Mouse (Mus musculus): Measurements from ENCODE around the gene Zfp85. TPM values are rescaled to one million over a fixed set of nuclear protein-coding genes. Genes with fewer than 3 reads are reported as not detected.
"Not testable (repeated sequence)": the region's sequence is repeated elsewhere in the genome, so short reads cannot be mapped to it uniquely, and the experiment has no call there.

The Zfp85 gene
- 10.5 and 11.1 TPM in 2 replicates for polyA plus RNA-seq (2014; fragmentation: Nextera tagmentation; extraction: Ambion mirVana)

DNA sequence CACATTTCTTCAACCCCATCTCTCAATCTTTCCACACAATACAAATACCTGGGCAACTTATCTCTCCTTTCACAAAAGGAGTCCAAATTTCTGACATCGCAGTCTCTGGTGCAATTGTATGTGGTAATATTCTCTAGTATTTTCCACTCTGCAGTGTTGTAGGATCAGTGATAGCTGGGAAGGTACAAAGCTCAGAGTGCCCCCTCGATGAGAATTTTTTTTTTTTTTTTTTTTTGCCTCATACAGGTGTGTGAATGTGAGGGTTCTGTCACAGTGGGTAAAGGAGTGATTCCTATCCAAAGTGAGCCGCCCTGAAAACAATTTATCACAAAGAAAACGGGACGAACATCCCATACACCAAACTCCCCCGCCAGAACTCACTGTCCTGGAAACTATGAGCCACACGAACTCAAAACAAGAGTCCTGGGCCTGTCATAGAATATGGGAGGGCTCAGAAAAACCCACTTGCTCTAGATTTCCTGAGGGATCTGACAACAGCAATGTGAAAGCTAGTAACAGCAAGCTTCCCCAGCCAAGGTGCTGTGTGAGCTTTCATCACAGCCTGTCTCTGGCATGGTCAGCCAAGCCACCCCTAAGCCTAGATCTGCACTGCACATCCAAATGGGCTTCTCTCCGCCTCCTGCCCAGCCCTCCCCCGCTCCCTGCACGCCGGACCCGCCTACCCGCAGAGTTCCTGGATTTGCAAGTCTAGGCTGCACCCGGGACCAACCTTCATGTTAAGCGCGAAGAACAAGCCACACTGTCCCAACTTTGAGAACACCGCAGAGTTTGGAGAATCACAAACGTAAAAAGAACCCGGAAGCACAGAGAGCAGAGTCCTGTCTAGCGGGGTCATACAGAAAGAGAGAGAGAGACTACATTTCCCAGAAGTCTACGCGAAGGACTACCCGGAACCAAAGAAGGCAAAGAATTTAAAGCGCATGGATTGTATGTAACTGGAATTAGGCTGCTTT, at the start of gene Zfp85:
Zfp85 (minus strand) TSS at position 896 of the 974 bp plus-strand sequence.
- H3K27ac ChIP-seq (replicated peaks; ENCODE audit: low read depth, low read length): 0 out of 2 replicates have a peak within 1 kb of the TSS, but pooled peaks have one; percentile 49

DNA sequence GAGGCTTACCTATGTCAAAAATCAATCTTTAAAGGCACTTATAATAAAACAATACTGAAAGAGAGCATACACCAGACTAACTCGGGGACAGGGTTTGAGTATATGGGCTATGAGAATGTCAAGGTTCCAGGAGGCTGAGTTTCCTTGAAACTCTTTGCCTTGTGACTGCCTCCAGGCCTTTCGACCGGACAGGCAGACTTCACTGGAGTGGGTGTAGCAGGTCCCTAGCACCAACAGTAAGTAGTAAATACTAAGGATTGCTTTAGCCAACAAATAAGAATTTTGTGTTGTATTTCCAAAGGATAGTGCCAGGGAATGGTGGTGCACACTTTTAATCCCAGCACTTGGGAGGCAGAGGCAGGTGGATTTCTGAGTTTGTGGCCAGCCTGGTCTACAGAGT, 44.1 kb upstream of the Zfp85 start:
- not testable (repeated sequence) for H3K4me1 ChIP-seq (ENCODE audit: control insufficient read depth, insufficient read depth, low read length); H3K27ac ChIP-seq (replicated peaks; ENCODE audit: low read depth, low read length); DNase-seq; H3K36me3 ChIP-seq (ENCODE audit: control insufficient read depth, insufficient read depth, low read length); ATAC-seq (ENCODE audit: low FRiP score, low TSS enrichment); H3K9ac ChIP-seq (replicated peaks; ENCODE audit: low read length); H3K4me3 ChIP-seq (replicated peaks; ENCODE audit: low read depth, low read length); H3K4me2 ChIP-seq (ENCODE audit: low read length); H3K27me3 ChIP-seq (ENCODE audit: control insufficient read depth, insufficient read depth, low read length); H3K9me3 ChIP-seq (ENCODE audit: control insufficient read depth, low read length)
- 89% methylated on average over 3 of the region's 3 CpGs for WGBS

More for the DNA sequence above, at the start of gene Zfp85:
- H3K4me2 ChIP-seq (ENCODE audit: low read length): peak within 1 kb of the TSS; percentile 63
- no peaks in the 10 kb centered on the region for H3K27me3 ChIP-seq (ENCODE audit: control insufficient read depth, insufficient read depth, low read length)
- peak within 1 kb of the TSS; percentile 49 for H3K9ac ChIP-seq (replicated peaks; ENCODE audit: low read length)
- peaks cover 5% of the 10 kb centered on the region; the same call in 1 of the 2 replicates for H3K36me3 ChIP-seq (ENCODE audit: control insufficient read depth, insufficient read depth, low read length)
- ATAC-seq (ENCODE audit: low FRiP score, low TSS enrichment): peak; percentile 91
- no peaks in the 10 kb centered on the region for H3K9me3 ChIP-seq (ENCODE audit: control insufficient read depth, low read length)
- H3K4me3 ChIP-seq (replicated peaks; ENCODE audit: low read depth, low read length): peak within 1 kb of the TSS; percentile 59
- WGBS: 9% methylated on average over 24 of the region's 24 CpGs
- 0 out of 2 replicates have a peak, but pooled peaks cover 5% of the 10 kb centered on the region for H3K4me1 ChIP-seq (ENCODE audit: control insufficient read depth, insufficient read depth, low read length)
- DNase-seq: peak; percentile 87

DNA sequence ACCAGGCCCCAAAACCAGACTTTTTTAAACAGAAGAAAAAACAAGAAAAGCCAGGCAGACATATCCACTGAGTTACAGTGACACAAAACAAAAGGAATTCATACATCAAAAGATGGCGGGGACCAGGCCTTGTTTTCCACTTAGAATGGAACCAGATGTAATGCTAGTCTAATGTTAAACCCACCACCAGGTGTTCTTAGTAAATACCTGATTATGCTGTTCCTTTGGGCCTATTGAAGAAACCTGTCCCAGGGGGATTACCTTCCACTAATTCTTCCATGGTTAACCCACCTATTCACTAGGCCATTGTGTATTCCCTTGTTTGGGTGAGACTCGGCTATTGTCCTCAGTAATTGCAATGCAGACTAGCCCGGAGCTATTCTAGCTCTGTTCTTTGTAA, 43.6 kb upstream of the Zfp85 start:
- Histone ChIP-seq H3K27ac (replicated peaks; ENCODE audit: low read depth, low read length) (no peak overlapping the region), H3K4me1 (ENCODE audit: control insufficient read depth, insufficient read depth, low read length) (no peaks in the 10 kb centered on the region), H3K36me3 (ENCODE audit: control insufficient read depth, insufficient read depth, low read length) (no peaks in the 10 kb centered on the region), H3K4me2 (ENCODE audit: low read length) (no peak overlapping the region), H3K9ac (replicated peaks; ENCODE audit: low read length) (no peak overlapping the region), H3K4me3 (replicated peaks; ENCODE audit: low read depth, low read length) (no peak overlapping the region), H3K9me3 (ENCODE audit: control insufficient read depth, low read length) (no peaks in the 10 kb centered on the region), H3K27me3 (ENCODE audit: control insufficient read depth, insufficient read depth, low read length) (no peaks in the 10 kb centered on the region)
- 69% methylated on average over 3 of the region's 3 CpGs for WGBS
- no peak for ATAC-seq (ENCODE audit: low FRiP score, low TSS enrichment)
- no peak for DNase-seq

DNA sequence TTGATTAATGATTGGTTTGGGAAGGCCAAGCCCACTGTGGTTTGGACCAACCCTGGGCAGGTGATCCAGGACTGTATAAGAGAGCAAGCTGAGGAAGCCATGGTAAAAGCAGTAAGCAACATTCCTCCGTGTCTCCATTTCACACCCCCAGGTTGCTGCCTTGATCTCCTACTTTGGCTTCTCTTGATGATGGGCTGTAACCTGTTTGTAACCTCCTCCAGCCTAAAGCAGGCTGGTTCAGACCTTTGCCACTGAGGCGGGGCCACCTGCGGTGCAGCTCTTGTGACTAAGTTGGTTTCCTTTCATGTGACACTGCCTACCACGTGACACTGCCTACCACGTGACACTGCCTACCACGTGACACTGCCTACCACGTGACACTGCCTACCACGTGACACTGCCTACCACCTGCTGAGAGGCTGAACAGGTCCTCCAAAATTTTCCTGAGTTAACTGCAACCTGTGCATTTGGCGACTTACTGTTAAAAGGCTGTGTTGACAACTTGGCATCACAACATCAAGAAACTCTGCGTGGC, 37.0 kb upstream of the Zfp85 start:
- Histone ChIP-seq H3K9ac (replicated peaks; ENCODE audit: low read length) (no peak overlapping the region), H3K4me2 (ENCODE audit: low read length) (no peak overlapping the region)
- 95% methylated on average over 10 of the region's 10 CpGs for WGBS

DNA sequence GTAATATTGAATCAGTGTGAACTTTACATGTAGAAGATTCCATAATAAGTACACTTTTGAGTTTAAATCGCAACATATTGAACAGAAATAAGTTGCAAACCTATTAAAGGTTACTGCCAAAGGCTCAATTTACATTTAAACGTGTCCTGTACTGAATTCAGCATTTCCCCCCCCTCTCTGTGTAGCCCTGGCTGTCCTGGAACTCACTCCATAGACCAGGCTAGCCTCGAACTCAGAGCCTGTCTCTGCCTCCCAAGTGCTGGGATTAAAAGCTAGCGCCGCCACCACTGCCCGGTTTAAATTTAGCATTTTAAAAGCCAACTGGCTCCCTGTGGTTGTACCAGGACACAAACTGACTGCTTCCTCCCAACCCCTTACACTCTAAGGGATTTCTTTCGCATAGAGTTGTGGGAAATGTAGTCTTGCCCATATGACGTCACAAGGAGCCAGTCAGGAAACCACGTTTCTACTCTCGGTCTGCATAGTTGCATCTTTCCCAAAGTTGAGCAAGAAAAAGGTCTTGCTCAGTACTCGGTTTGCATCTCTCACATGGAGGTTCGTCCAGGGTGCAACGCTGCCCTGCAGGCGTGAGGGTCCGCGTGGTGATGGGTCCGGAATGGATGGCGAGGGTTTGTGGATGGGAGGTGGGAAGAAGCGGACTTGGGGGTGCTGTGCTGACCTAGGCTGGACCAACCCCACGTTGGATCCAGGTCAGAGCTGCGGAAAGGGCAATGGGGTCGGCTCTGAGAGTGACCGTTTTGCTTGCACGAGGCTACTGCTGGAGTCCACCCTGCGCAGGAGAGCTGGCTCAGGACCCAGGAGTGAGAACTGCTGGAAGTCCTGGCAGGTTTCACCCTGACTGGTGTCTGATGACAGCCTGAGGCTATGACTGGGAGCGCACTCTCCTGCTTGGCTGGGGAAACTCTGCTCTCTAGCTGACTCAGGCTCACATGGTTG, 24.5 kb upstream of the Zfp85 start, which contains the start of gene Zfp493:
Zfp493 (plus strand) TSS at position 429 of the 957 bp plus-strand sequence.
- Histone ChIP-seq H3K4me2 (ENCODE audit: low read length) (peak within 1 kb of the TSS; percentile 88), H3K36me3 (ENCODE audit: control insufficient read depth, insufficient read depth, low read length) (no peaks in the 10 kb centered on the region), H3K9ac (replicated peaks; ENCODE audit: low read length) (peak within 1 kb of the TSS; percentile 72), H3K4me3 (replicated peaks; ENCODE audit: low read depth, low read length) (peak within 1 kb of the TSS; percentile 62), H3K27me3 (ENCODE audit: control insufficient read depth, insufficient read depth, low read length) (no peaks in the 10 kb centered on the region), H3K9me3 (ENCODE audit: control insufficient read depth, low read length) (no peaks in the 10 kb centered on the region), H3K27ac (replicated peaks; ENCODE audit: low read depth, low read length) (0 out of 2 replicates have a peak within 1 kb of the TSS, but pooled peaks have one; percentile 32), H3K4me1 (ENCODE audit: control insufficient read depth, insufficient read depth, low read length) (0 out of 2 replicates have a peak, but pooled peaks cover 3% of the 10 kb centered on the region)
- peak; percentile 91 for DNase-seq
- WGBS: 8% methylated on average over 26 of the region's 26 CpGs
- peak; percentile 93 for ATAC-seq (ENCODE audit: low FRiP score, low TSS enrichment)

More for the DNA sequence above, 37.0 kb upstream of the Zfp85 start:
- Histone ChIP-seq H3K4me1 (ENCODE audit: control insufficient read depth, insufficient read depth, low read length) (no peaks in the 10 kb centered on the region), H3K9me3 (ENCODE audit: control insufficient read depth, low read length) (0 out of 2 replicates have a peak, but pooled peaks cover 4% of the 10 kb centered on the region), H3K36me3 (ENCODE audit: control insufficient read depth, insufficient read depth, low read length) (0 out of 2 replicates have a peak, but pooled peaks cover 4% of the 10 kb centered on the region), H3K4me3 (replicated peaks; ENCODE audit: low read depth, low read length) (no peak overlapping the region), H3K27ac (replicated peaks; ENCODE audit: low read depth, low read length) (no peak overlapping the region), H3K27me3 (ENCODE audit: control insufficient read depth, insufficient read depth, low read length) (no peaks in the 10 kb centered on the region)
- ATAC-seq (ENCODE audit: low FRiP score, low TSS enrichment) (no peak), DNase-seq (no peak)

DNA sequence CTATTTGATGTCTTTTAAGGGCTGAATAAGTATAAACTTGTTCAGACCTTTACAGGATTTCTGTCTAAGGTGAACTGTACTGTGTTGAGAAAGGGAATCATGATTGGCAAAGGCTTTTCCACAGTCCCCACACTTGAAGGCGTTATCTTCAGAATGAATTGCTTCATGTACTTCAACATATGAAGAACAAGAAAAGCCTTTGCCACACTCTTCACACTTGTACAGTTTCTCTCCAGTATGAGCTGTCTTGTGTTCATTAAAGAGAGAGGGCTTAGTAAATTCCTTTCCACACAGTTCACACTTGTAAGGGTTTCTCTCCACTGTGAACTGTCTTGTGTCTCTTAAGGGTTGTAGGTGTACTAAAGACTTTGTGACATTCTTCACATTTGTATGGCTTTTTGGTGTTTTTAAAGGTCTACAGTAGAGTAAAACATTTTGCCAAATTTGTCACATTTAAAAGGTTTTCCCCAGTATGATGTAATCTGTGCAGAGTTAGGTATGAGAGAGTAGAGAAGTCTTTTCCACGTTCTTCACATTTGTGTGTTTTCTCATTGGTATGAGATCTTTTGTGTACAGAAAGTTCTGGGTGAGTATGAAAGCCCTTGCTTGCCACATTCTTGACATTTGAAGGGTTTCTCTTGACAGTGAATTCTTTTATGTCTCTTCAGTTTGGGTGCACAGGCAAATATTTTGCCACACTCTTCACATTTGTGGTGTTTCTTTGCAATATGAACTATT, 8.2 kb upstream of the Zfp85 start:
- Histone ChIP-seq H3K36me3 (ENCODE audit: control insufficient read depth, insufficient read depth, low read length) (no peaks in the 10 kb centered on the region), H3K27me3 (ENCODE audit: control insufficient read depth, insufficient read depth, low read length) (no peaks in the 10 kb centered on the region), H3K9ac (replicated peaks; ENCODE audit: low read length) (no peak overlapping the region), H3K27ac (replicated peaks; ENCODE audit: low read depth, low read length) (no peak overlapping the region), H3K4me2 (ENCODE audit: low read length) (no peak overlapping the region), H3K4me1 (ENCODE audit: control insufficient read depth, insufficient read depth, low read length) (no peaks in the 10 kb centered on the region), H3K9me3 (ENCODE audit: control insufficient read depth, low read length) (no peaks in the 10 kb centered on the region), H3K4me3 (replicated peaks; ENCODE audit: low read depth, low read length) (no peak overlapping the region)
- ATAC-seq (ENCODE audit: low FRiP score, low TSS enrichment): no peak
- 84% methylated on average over 2 of the region's 2 CpGs for WGBS
- DNase-seq: no peak

DNA sequence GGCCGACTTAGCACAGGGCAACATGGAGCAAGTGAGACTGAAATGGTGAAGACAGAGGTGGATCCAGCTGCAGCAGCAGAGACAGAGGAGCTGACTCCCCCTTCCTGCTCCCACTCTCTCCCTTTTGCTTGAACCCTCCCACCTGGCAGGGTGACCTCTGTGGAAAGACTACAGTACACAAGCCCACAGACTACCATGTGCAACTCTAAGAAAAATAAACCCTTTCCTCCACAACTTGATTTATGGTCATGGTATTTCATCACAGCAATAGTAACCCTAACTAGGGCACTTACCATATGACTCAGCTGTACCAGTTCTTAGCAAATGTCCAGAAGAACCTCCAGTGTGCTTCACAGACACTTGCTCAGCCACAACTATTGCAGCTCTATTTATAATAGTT, 4.9 kb upstream of the Zfp85 start:
- no peaks in the 10 kb centered on the region for H3K27me3 ChIP-seq (ENCODE audit: control insufficient read depth, insufficient read depth, low read length)
- WGBS: 67% methylated on average over 1 of the region's 1 CpGs
- no peaks in the 10 kb centered on the region for H3K4me1 ChIP-seq (ENCODE audit: control insufficient read depth, insufficient read depth, low read length)
- H3K4me3 ChIP-seq (replicated peaks; ENCODE audit: low read depth, low read length): no peak overlapping the region
- no peak overlapping the region for H3K4me2 ChIP-seq (ENCODE audit: low read length)
- no peak overlapping the region for H3K9ac ChIP-seq (replicated peaks; ENCODE audit: low read length)
- no peak overlapping the region for H3K27ac ChIP-seq (replicated peaks; ENCODE audit: low read depth, low read length)
- no peaks in the 10 kb centered on the region for H3K9me3 ChIP-seq (ENCODE audit: control insufficient read depth, low read length)
- DNase-seq (no peak), ATAC-seq (ENCODE audit: low FRiP score, low TSS enrichment) (no peak)
- H3K36me3 ChIP-seq (ENCODE audit: control insufficient read depth, insufficient read depth, low read length): no peaks in the 10 kb centered on the region

Data from midbrain, embryonic 14.5 days (tissue).